Mouse (Mus musculus): ENCODE measurements around the gene Olfr544.

DNA sequence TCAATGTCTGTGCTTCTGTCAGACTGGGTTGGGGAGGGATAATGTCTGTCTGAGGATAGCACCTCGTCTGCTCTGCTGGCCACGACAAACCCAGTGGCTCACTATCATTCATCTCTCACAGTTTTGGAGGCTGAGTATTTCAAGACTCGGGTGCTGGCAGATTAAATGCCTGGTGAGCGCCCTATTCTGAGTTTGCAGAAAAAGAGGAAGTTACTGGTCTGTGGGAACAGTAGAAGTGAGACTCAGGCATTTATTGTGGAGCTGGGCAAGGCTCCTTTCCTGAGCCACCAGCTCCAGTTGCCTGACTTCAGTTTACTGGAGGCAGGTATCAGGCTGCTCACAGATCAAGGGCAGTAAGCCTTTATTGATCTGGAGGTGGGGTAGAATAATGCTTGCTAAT lies 26.0 kb upstream of the Olfr544 start:
- TF ChIP-seq ZNF384 (IDR thresholded peaks at IDR 0.05; ENCODE audit: low read depth, low read length) (no peak), ZC3H11A (IDR thresholded peaks at IDR 0.05; ENCODE audit: borderline replicate concordance, low read depth, low read length) (no peak), CHD2 (IDR thresholded peaks at IDR 0.05; ENCODE audit: low read depth, low read length) (no peak), HCFC1 (IDR thresholded peaks at IDR 0.05; ENCODE audit: borderline replicate concordance, insufficient read depth, low read length) (no peak)

Data from ES-E14 (cell line).